Mouse (Mus musculus): ENCODE measurements around the gene Bin2.
"Not testable (repeated sequence)": the region's sequence is repeated elsewhere in the genome, so short reads cannot be mapped to it uniquely, and the experiment has no call there.

DNA sequence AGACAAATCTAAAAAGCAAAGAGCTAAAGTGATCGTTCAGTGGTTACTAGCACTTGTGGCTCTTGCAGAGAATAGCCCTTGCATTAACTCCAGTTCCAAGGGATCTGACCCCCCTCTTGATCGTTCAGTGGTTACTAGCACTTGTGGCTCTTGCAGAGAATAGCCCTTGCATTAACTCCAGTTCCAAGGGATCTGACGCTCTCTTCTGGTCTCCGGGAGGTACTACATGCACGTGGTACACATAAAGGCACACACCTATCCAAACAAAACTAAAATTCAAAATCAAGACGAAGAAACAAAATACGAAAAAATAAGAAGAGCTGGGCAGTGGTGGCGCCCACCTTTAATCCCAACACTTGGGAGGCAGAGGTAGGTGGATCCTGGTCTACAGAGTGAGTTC, 62.7 kb downstream of the Bin2 start:
- TF ChIP-seq CTCF (IDR thresholded peaks at IDR 0.05; ENCODE audit: low read depth): peak; percentile 48
- TF ChIP-seq EP300 (IDR thresholded peaks at IDR 0.05; ENCODE audit: low read depth): not testable (repeated sequence)
